Mouse (Mus musculus) adipocyte (in vitro differentiated cells): Measurements from ENCODE around the gene Sephs1.
"Not testable (repeated sequence)": the region's sequence is repeated elsewhere in the genome, so short reads cannot be mapped to it uniquely, and the experiment has no call there.

ENCODE experiments used
- DNase-seq: peaks from one replicate; pipeline ENCODE4 v3.0.0-alpha.2; 2016; ENCODE audit warnings: low spot score

Gene Sephs1

DNA sequence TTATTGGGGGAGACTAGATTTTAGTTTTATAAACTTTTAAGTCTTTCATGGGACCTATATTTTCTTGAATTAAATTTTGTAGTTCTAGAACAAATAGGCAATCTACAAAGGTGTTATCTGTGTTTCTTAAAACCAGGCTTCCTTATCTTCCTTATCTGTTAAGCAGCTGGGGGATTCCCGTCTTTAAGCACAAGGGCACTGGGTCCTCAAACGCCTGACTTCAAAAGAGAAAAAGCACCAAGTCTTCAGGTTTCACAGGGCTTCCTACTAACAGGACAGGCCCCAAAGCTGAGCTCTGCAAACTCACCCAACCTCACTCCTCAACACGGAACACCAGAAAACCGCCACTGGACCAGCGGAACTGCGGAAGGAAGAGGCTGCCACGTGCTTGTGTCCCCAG lies 26.6 kb downstream of the Sephs1 start:
- no peak for DNase-seq

GRCm38 (mm10) chr2:4908771-4909315 lies 27.5 kb downstream of the Sephs1 start:
- DNase-seq = no peak

GRCm38 (mm10) chr2:4909909-4910308 lies 28.5 kb downstream of the Sephs1 start:
- DNase-seq = no peak

GRCm38 (mm10) chr2:4910521-4910920 lies 29.2 kb downstream of the Sephs1 start:
- no peak for DNase-seq

GRCm38 (mm10) chr2:4913949-4914348 lies 32.6 kb downstream of the Sephs1 start:
- no peak for DNase-seq

DNA sequence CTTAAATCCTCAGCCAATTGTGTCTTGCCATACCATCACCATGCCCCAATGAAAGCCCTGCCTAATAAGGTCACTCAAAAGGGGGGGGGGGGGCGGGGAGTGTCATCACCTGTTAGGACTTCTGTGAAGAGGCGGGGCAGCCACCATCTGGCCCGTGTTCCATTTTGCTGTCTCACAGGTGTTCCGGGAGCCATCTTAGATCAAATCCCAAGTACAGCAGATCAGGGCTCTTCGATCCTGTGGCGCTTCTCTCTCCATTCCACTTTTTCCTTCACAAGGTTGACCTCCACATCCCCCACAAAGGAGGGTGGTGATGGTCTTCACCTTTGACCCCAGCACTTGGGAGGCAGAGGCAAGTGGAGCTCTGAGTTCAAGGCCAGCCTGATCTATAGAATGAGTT lies 34.7 kb downstream of the Sephs1 start:
- DNase-seq = no peak

GRCm38 (mm10) chr2:4917326-4918021 lies 36.1 kb downstream of the Sephs1 start:
- peak; percentile 78 for DNase-seq

DNA sequence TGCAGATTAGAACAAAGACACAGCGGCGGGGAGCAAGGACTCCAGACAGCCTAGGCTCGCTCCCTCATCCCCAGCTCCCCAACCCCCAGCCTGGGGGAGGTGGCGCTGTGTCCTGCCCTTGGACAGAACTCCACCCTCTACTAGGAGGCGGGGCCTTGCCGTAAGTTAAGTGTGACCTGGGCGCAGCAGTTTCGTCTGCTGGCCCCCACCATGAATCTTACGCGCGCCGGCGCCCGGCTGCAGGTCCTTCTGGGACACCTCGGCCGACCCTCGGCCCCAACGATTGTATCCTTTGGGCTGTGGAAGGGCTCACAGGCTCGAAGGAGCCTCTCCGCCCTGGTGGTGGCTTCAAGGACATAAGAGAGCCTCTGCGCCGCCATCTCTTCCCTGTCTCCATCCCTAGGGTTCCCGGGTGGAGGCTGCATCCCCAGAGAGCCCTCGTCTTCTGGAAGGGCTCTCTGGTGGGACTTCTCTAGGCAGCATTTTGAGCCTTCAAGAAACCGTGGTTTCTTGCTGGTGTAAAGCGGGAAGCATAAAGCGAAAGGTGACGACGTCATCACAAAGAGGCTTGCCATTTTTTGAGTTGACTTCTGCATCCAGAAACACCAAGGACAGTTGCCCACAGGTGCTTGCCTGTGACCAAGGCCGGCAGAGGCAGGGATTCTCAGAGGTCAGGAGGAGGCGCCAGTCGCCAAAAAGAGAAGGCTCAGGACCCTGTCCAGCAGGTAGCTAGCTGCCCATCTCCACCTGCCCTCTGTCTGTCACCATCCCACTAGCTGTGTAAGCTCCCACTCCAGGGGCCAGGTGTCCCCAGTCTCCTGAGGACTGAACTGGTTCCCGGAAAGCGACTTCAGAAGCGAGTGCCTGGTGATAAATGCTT lies 37.7 kb downstream of the Sephs1 start, which contains the start of gene Phyh:
Phyh (plus strand) TSS at position 160 of the 880 bp plus-strand sequence.
- DNase-seq = peak; percentile 61

GRCm38 (mm10) chr2:4921019-4921418 lies 39.7 kb downstream of the Sephs1 start:
- DNase-seq = no peak

GRCm38 (mm10) chr2:4922476-4923164 lies 41.3 kb downstream of the Sephs1 start:
- DNase-seq = peak; percentile 69

- DNase-seq = no peak
These were observed 46.0 kb downstream of the Sephs1 start for GRCm38 (mm10) chr2:4927391-4927790.

DNA sequence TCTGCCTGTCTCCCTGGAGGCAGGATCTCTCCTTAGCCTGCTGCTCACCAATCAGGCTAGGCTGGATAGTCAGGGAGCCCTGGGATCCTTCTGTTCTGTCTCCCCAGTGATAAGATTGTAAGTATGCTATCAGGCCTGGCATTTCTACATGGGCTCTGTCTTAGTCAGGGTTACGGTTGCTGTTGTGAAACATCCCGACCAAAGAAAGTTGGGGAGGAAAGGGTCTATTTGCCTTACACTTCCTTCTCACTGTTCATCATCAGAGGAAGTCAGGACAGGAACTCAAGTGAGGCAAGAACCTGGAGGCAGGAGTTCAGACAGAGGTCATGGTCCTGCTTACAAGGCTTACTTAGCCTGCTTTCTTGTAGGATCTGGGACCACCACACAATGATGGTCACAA lies 47.9 kb downstream of the Sephs1 start:
- DNase-seq = no peak

DNA sequence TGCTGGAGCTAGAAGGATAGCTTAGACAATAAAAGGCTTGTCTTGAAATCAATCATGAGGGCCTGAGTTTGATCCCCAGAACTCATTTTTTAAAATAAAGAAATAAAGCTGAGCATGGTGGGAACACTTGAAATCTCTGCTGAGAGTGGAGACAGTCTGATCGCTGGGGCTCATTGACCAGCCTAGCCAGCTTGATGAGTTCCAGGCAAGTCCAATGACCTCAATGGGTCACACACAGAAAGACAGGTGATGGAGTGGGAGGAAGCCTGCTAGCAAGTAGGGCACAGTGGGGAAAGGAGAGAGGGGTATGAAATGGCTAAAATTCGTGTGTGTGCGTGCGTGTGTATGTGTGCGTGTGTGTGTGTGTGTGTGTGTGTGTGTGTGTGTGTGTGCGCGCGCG lies 53.2 kb downstream of the Sephs1 start:
- DNase-seq = no peak

GRCm38 (mm10) chr2:4937931-4938330 lies 56.6 kb downstream of the Sephs1 start:
- no peak for DNase-seq

- DNase-seq = no peak
These were observed 59.5 kb downstream of the Sephs1 start for GRCm38 (mm10) chr2:4940861-4941260.

DNA sequence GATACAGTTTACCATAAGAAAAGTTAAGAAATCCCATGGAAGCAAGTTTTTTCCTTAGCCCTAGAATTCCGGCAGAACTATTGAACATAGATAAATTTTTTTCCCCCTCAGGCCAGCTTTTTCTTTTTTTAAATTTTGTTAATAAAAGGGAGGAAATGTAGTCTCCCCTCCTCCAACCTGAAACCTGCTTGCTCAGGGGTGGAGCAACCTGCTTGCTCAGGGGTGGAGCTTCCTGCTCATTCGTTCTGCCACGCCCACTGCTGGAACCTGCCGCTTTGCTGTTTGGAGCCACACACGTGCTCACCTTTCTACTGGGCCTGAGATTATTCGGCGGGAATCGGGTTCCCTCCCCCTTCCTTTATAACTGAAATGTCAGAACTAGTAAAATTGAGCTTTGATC lies 68.3 kb downstream of the Sephs1 start:
- DNase-seq = not testable (repeated sequence)

GRCm38 (mm10) chr2:4950986-4951385 lies 69.6 kb downstream of the Sephs1 start:
- DNase-seq = no peak

- DNase-seq = no peak
These were observed 72.9 kb downstream of the Sephs1 start for GRCm38 (mm10) chr2:4954216-4954760.

- no peak for DNase-seq
These were observed 76.7 kb downstream of the Sephs1 start for GRCm38 (mm10) chr2:4958039-4958438.
